Mouse (Mus musculus) limb, embryonic 12.5 days (tissue): ENCODE results near the gene Sp9. TPM values are rescaled to one million over a fixed set of nuclear protein-coding genes. Genes with fewer than 3 reads are reported as not detected.

Source experiments
- ATAC-seq: fragments of 200-750 bp; cut with Nextera tagmentation; 2 replicates; pipeline ENCODE4 v1.8.0; 2017; ENCODE audit warnings: low read depth, moderate TSS enrichment; ENCODE audit not compliant: insufficient number of reproducible peaks, insufficient read depth, low FRiP score, low TSS enrichment
- H3K27ac ChIP-seq: fragments of 300-500 bp; sonication (generic); 2 replicates; pipeline ENCODE4 v1.5.1; 2016; ENCODE audit warnings: mild to moderate bottlenecking, moderate library complexity
- H3K27me3 ChIP-seq: fragments of 300-500 bp; sonication (generic); 2 replicates; pipeline ENCODE4 v1.6.1; 2016; ENCODE audit warnings: mild to moderate bottlenecking, moderate library complexity
- H3K36me3 ChIP-seq: fragments of 300-500 bp; sonication (generic); 2 replicates; pipeline ENCODE4 v1.6.1; 2016; ENCODE audit warnings: mild to moderate bottlenecking, moderate library complexity
- H3K4me1 ChIP-seq: fragments of 300-500 bp; sonication (generic); replicated peaks from 2 replicates; pipeline ENCODE4 v1.6.1; 2016
- H3K4me2 ChIP-seq: fragments of 300-500 bp; sonication (generic); 2 replicates; pipeline ENCODE4 v1.6.1; 2016; ENCODE audit warnings: mild to moderate bottlenecking, moderate library complexity
- H3K4me3 ChIP-seq: fragments of 300-500 bp; sonication (generic); replicated peaks from 2 replicates; pipeline ENCODE4 v1.5.1; 2016; ENCODE audit warnings: mild to moderate bottlenecking
- H3K9ac ChIP-seq: fragments of 300-500 bp; sonication (generic); replicated peaks from 2 replicates; pipeline ENCODE4 v1.6.1; 2016; ENCODE audit warnings: mild to moderate bottlenecking, moderate library complexity
- H3K9me3 ChIP-seq: fragments of 300-500 bp; sonication (generic); 2 replicates; pipeline ENCODE4 v1.6.1; 2016; ENCODE audit warnings: mild to moderate bottlenecking, moderate library complexity
- WGBS: fragments of 180-500 bp; shearing (Covaris S2); methylation state at CpG from one replicate; pipeline ENCODE4 v1.1.7; 2016; 5-methylcytosine and 5-hydroxymethylcytosine counted together
- polyA plus RNA-seq: library from polyadenylated mRNA; unstranded; fragments of >200 nt; fragmentation: Nextera tagmentation; extraction: Ambion mirVana; gene quantifications from 2 replicates; pipeline ENCODE4 v1.2.1, GENCODE M21; 2016

Sp9 gene
- polyA plus RNA-seq, 1 experiment from 2014 or later: 2.5 TPM

GRCm38 (mm10) chr2:73268281-73268680 lies 3.4 kb upstream of the Sp9 start:
- H3K36me3 ChIP-seq: no peaks in the 10 kb centered on the region

GRCm38 (mm10) chr2:73268836-73269395 lies 2.8 kb upstream of the Sp9 start:
- no peak for ATAC-seq
- H3K4me1 ChIP-seq: peaks cover 69% of the 10 kb centered on the region
- no peaks in the 10 kb centered on the region for H3K9me3 ChIP-seq
- H3K9ac ChIP-seq: no peak overlapping the region
- H3K4me3 ChIP-seq: no peak overlapping the region
- peaks cover 94% of the 10 kb centered on the region for H3K27me3 ChIP-seq
- no peak overlapping the region for H3K4me2 ChIP-seq
- no peak overlapping the region for H3K27ac ChIP-seq
- WGBS: 6% methylated on average over 8 of the region's 8 CpGs
- no peaks in the 10 kb centered on the region for H3K36me3 ChIP-seq

More at GRCm38 (mm10) chr2:73268281-73268680, 3.4 kb upstream of the Sp9 start:
- Histone ChIP-seq H3K27ac (no peak overlapping the region), H3K27me3 (peaks cover 93% of the 10 kb centered on the region), H3K4me1 (peaks cover 69% of the 10 kb centered on the region), H3K4me3 (no peak overlapping the region), H3K4me2 (no peak overlapping the region), H3K9ac (0 out of 2 replicates have a peak overlapping the region, but pooled peaks have one; percentile 0), H3K9me3 (no peaks in the 10 kb centered on the region)
- 1% methylated on average over 12 of the region's 12 CpGs for WGBS
- no peak for ATAC-seq

DNA sequence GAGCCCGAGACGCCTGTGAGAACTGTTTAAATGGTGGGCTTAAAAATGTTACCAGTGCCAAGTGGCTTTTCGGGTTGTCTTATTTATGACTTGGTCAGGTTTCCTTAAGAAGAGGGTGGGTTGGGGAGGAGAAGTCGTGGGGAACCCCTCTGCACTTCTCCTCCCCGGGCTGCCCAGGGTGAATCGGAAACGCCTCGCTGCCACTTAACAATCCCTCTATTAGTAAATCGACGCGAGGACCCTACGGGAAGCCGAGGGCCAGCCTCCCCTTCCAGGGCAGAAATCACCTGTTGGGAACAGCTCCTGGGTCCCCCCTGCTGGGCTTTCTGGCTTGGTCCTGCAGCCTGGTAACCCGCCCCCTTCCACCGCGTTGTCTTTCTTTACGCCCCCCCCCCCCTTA lies 2.1 kb upstream of the Sp9 start:
- no peak overlapping the region; the same call in 1 of the 2 replicates for H3K4me3 ChIP-seq
- ATAC-seq: no peak
- 0% methylated on average over 17 of the region's 17 CpGs for WGBS
- peaks cover 95% of the 10 kb centered on the region for H3K27me3 ChIP-seq
- peaks cover 70% of the 10 kb centered on the region for H3K4me1 ChIP-seq
- peak overlapping the region; percentile 75; the same call in 1 of the 2 replicates for H3K4me2 ChIP-seq
- H3K9me3 ChIP-seq: no peaks in the 10 kb centered on the region
- H3K36me3 ChIP-seq: no peaks in the 10 kb centered on the region
- H3K9ac ChIP-seq: no peak overlapping the region
- no peak overlapping the region for H3K27ac ChIP-seq

DNA sequence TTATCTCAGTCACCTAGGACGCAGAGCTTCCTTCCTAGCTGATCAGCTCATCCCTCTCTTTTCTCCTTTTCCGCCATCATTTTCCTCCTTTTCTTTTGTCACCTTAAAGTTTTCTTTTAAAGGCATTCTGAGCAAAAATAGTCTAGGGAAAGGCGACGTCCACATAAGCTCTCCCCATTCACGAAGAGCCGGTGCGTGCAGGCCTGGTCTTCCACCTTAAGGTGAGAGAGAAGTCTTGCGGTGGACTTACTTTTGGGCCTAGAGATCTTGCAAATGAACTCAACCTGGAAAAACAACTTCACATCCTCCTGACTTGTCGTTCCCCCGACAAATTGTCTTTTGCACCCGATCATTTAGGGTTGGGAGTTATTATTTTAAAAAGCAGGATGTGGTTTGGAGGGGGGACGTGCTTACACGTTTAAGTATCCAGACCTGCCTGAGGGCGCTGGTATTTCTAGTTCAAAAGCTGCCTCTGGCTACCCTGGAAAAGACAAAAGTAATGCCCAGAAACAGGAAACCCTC lies 1.6 kb upstream of the Sp9 start:
- peak overlapping the region; percentile 75 for H3K4me2 ChIP-seq
- H3K4me1 ChIP-seq: peaks cover 67% of the 10 kb centered on the region
- WGBS: 2% methylated on average over 14 of the region's 14 CpGs
- ATAC-seq: no peak
- no peak overlapping the region for H3K4me3 ChIP-seq
- H3K36me3 ChIP-seq: no peaks in the 10 kb centered on the region
- peaks cover 92% of the 10 kb centered on the region for H3K27me3 ChIP-seq
- H3K27ac ChIP-seq: no peak overlapping the region
- H3K9me3 ChIP-seq: no peaks in the 10 kb centered on the region
- H3K9ac ChIP-seq: no peak overlapping the region

- H3K9ac ChIP-seq: no peak overlapping the region
- peaks cover 88% of the 10 kb centered on the region for H3K27me3 ChIP-seq
- no peaks in the 10 kb centered on the region for H3K9me3 ChIP-seq
- no peak overlapping the region for H3K27ac ChIP-seq
- peak overlapping the region; percentile 18 for H3K4me3 ChIP-seq
- H3K4me2 ChIP-seq: peak overlapping the region; percentile 75
- WGBS: under 1% methylated on average over 38 of the region's 38 CpGs
- H3K4me1 ChIP-seq: peaks cover 60% of the 10 kb centered on the region
- no peaks in the 10 kb centered on the region for H3K36me3 ChIP-seq
- no peak for ATAC-seq
Observed at GRCm38 (mm10) chr2:73270593-73271458, 899 bp upstream of the Sp9 start.

DNA sequence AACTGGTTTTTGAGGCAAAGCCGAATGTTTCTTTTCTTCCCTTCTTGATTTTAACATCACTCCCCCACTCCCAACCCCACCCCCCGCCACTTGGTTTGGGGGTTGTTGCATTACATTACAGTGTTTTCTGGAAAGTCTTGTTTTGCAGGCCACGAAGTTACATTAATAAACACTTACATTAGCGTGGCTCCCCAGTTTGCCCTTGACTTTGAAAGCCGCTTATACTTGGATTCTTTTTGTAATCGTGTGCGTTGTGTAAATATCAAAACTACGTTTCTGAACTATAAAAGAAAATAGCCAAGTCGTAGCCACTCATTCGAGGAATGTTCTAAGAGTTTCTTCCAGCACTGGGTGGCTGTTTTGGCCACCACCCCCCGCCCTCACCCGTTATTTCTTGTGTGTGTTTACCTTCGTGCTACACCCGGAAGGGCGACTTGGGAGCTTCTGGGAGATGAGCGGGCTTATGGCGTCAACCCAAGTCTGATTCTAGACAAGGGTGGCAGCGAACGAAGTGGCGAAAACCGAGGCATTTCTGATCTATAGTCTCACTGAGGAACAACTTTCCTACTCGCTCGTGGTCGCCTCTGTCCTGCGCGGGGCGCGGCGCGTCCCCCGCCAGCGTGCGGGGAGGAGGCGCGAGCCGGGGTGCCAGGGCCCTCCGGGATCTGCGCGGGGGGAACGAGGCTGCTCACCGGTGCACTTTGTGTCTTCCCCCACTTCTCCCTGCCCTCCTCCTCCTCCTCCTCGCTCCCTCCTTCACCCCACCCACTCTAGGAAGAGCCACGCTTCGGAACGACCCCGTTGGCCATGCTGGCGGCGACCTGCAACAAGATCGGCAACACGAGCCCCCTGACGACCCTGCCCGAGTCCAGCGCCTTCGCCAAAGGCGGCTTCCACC lies 875 bp downstream of the Sp9 start:
- Histone ChIP-seq H3K9ac (peak overlapping the region; percentile 66), H3K27me3 (peaks cover 87% of the 10 kb centered on the region), H3K36me3 (no peaks in the 10 kb centered on the region), H3K4me3 (peak overlapping the region; percentile 48), H3K9me3 (no peaks in the 10 kb centered on the region), H3K4me2 (peak overlapping the region; percentile 75), H3K4me1 (peaks cover 64% of the 10 kb centered on the region), H3K27ac (no peak overlapping the region)
- ATAC-seq: no peak
- WGBS: under 1% methylated on average over 55 of the region's 55 CpGs

DNA sequence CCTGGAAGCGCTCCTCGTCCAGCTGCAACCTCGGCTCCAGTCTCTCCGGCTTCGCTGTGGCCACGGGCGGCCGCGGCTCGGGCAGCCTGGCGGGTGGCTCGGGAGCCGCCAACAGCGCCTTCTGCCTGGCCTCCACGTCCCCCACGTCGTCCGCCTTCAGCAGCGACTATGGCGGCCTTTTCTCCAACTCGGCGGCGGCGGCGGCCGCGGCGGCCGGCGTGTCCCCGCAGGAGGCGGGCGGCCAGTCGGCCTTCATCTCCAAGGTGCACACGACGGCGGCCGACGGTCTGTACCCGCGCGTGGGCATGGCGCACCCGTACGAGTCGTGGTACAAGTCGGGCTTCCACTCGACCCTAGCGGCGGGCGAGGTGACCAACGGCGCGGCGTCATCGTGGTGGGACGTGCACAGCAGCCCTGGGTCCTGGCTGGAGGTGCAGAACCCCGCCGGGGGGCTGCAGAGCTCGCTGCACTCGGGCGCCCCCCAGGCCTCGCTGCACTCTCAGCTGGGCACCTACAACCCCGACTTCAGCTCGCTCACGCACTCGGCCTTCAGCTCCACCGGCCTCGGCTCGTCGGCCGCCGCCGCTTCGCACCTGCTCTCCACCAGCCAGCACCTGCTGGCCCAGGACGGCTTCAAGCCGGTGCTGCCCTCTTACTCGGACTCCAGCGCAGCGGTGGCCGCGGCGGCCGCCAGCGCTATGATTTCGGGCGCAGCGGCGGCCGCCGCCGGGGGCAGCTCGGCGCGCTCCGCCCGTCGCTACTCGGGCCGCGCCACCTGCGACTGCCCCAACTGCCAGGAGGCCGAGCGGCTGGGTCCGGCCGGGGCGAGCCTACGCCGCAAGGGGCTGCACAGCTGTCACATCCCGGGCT lies 1.8 kb downstream of the Sp9 start:
- H3K36me3 ChIP-seq: no peaks in the 10 kb centered on the region
- ATAC-seq: 0 out of 2 replicates have a peak, but pooled peaks have one; percentile 38
- peak overlapping the region; percentile 75 for H3K4me2 ChIP-seq
- peak overlapping the region; percentile 66 for H3K9ac ChIP-seq
- peaks cover 64% of the 10 kb centered on the region for H3K4me1 ChIP-seq
- peaks cover 84% of the 10 kb centered on the region for H3K27me3 ChIP-seq
- peak overlapping the region; percentile 48 for H3K4me3 ChIP-seq
- under 1% methylated on average over 108 of the region's 110 CpGs for WGBS
- peak overlapping the region; percentile 23; the same call in 1 of the 2 replicates for H3K27ac ChIP-seq
- H3K9me3 ChIP-seq: no peaks in the 10 kb centered on the region

GRCm38 (mm10) chr2:73274119-73274920 lies 2.6 kb downstream of the Sp9 start:
- H3K36me3 ChIP-seq: no peaks in the 10 kb centered on the region
- no peak for ATAC-seq
- no peaks in the 10 kb centered on the region for H3K9me3 ChIP-seq
- H3K9ac ChIP-seq: peak overlapping the region; percentile 66
- H3K4me2 ChIP-seq: peak overlapping the region; percentile 75
- under 1% methylated on average over 88 of the region's 88 CpGs for WGBS
- peaks cover 69% of the 10 kb centered on the region for H3K4me1 ChIP-seq
- peaks cover 85% of the 10 kb centered on the region for H3K27me3 ChIP-seq
- peak overlapping the region; percentile 48 for H3K4me3 ChIP-seq
- H3K27ac ChIP-seq: peak overlapping the region; percentile 23; the same call in 1 of the 2 replicates

GRCm38 (mm10) chr2:73275261-73276040 lies 3.7 kb downstream of the Sp9 start:
- Histone ChIP-seq H3K27ac (no peak overlapping the region), H3K36me3 (no peaks in the 10 kb centered on the region), H3K4me3 (no peak overlapping the region), H3K9ac (no peak overlapping the region), H3K4me1 (peaks cover 66% of the 10 kb centered on the region), H3K27me3 (peaks cover 82% of the 10 kb centered on the region), H3K9me3 (no peaks in the 10 kb centered on the region), H3K4me2 (no peak overlapping the region)
- no peak for ATAC-seq
- 12% methylated on average over 8 of the region's 8 CpGs for WGBS
